Mouse (Mus musculus): ENCODE data around the gene Gpr25. TPM values are rescaled to one million over a fixed set of nuclear protein-coding genes. Genes with fewer than 3 reads are reported as not detected.

The Gpr25 gene
- polyA plus RNA-seq, 1 experiment from 2014 or later, result 0.24 TPM

DNA sequence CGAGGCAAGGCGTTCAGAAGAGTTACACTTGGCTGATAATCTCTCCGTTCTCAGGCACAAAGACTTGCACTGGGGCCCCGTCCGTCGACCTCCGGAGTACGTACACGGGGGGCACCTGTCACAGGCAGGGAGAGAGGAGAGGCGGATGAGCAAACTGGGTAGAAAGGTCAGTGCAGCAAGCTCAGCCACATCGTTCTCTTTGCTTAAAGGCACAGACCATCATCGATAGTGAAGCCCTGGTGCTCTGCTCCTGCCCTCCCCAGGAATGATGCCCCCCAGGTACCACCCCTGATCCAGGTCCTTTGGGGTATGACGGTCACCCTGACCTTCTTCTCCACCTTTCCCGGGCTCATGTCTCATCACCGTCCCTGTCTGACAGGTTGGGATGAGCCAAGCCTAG, 46.4 kb downstream of the Gpr25 start:
- H3K4me2 ChIP-seq (ENCODE audit: low read length), result no peak overlapping the region
- no peaks in the 10 kb centered on the region for H3K9me3 ChIP-seq (replicated peaks; ENCODE audit: control insufficient read depth, low read length)
- H3K9ac ChIP-seq (ENCODE audit: low read length), result no peak overlapping the region
- 84% methylated on average over 15 of the region's 15 CpGs for WGBS
- no peak for DNase-seq (ENCODE audit: low spot score)
- H3K4me1 ChIP-seq (ENCODE audit: control insufficient read depth, insufficient read depth, low read length), result no peaks in the 10 kb centered on the region
- ATAC-seq, result no peak
- no peak overlapping the region for H3K27ac ChIP-seq (ENCODE audit: low read depth, low read length)
- no peak overlapping the region for H3K4me3 ChIP-seq (ENCODE audit: low read depth, low read length)
- H3K36me3 ChIP-seq (ENCODE audit: control insufficient read depth, insufficient read depth, low read length), result peaks cover 55% of the 10 kb centered on the region
- H3K27me3 ChIP-seq (replicated peaks; ENCODE audit: control insufficient read depth, insufficient read depth, low read length), result no peaks in the 10 kb centered on the region

DNA sequence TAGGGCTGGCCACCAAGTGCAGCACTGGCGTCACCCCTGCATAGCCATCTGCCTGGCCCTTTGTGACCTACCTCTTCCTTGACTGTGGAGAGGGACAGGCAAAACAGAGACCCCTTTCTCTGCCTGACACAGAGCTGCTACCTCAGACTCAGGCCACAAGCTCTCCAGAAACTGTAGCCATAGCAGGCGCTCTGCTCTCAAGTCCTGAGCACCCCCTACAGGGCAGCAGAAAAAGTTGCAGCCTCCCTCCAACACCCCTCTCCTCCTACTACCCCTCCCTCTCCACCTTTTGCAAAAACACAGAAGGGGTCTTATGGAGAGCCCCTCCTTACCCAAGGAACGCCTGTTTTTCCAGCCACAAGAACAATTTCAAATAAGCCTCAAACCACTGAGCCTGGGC, 47.9 kb downstream of the Gpr25 start, which contains the start of gene Mroh3:
Mroh3 (minus strand) TSS at position 26 of the 400 bp plus-strand sequence.
- DNase-seq (ENCODE audit: low spot score) (peak; percentile 64), ATAC-seq (peak; percentile 50)
- Histone ChIP-seq H3K27ac (ENCODE audit: low read depth, low read length) (no peak within 1 kb of the TSS), H3K27me3 (replicated peaks; ENCODE audit: control insufficient read depth, insufficient read depth, low read length) (no peaks in the 10 kb centered on the region), H3K4me1 (ENCODE audit: control insufficient read depth, insufficient read depth, low read length) (no peaks in the 10 kb centered on the region), H3K4me2 (ENCODE audit: low read length) (no peak within 1 kb of the TSS), H3K9ac (ENCODE audit: low read length) (no peak within 1 kb of the TSS), H3K9me3 (replicated peaks; ENCODE audit: control insufficient read depth, low read length) (no peaks in the 10 kb centered on the region), H3K4me3 (ENCODE audit: low read depth, low read length) (no peak within 1 kb of the TSS), H3K36me3 (ENCODE audit: control insufficient read depth, insufficient read depth, low read length) (peaks cover 41% of the 10 kb centered on the region)
- WGBS, result 44% methylated on average over 3 of the region's 3 CpGs

Other genes with a start within 250 kb of the Gpr25 start
- not detected in 2 replicates for gene Ascl5, start 210.1 kb downstream of the Gpr25 start, polyA plus RNA-seq (2014; fragmentation: Nextera tagmentation; extraction: Ambion mirVana)
- 0.08 and 0.46 TPM in 2 replicates for gene Cacna1s, start 208.1 kb downstream of the Gpr25 start, polyA plus RNA-seq (2014; fragmentation: Nextera tagmentation; extraction: Ambion mirVana)
- 52.4 and 61.5 TPM in 2 replicates for gene Kif21b, start 129.5 kb downstream of the Gpr25 start, polyA plus RNA-seq (2014; fragmentation: Nextera tagmentation; extraction: Ambion mirVana)
- not detected in 2 replicates for gene Mroh3, start 48.0 kb downstream of the Gpr25 start, polyA plus RNA-seq (2014; fragmentation: Nextera tagmentation; extraction: Ambion mirVana)
- gene Inava, start 26.6 kb downstream of the Gpr25 start, polyA plus RNA-seq (2014; fragmentation: Nextera tagmentation; extraction: Ambion mirVana), result 5.2 and 5.9 TPM in 2 replicates
- gene Camsap2, start 85.2 kb upstream of the Gpr25 start, polyA plus RNA-seq (2014; fragmentation: Nextera tagmentation; extraction: Ambion mirVana), result 39.5 and 45.8 TPM in 2 replicates
- 17.0 and 18.1 TPM in 2 replicates for gene Ddx59, start 154.4 kb upstream of the Gpr25 start, polyA plus RNA-seq (2014; fragmentation: Nextera tagmentation; extraction: Ambion mirVana)
- gene Kif14, start 205.5 kb upstream of the Gpr25 start, polyA plus RNA-seq (2014; fragmentation: Nextera tagmentation; extraction: Ambion mirVana), result 3.2 and 3.5 TPM in 2 replicates